Mouse (Mus musculus): ENCODE measurements around the gene 4933402N22Rik. TPM values are rescaled to one million over a fixed set of nuclear protein-coding genes. Genes with fewer than 3 reads are reported as not detected.
"Not testable (repeated sequence)": the region's sequence is repeated elsewhere in the genome, so short reads cannot be mapped to it uniquely, and the experiment has no call there.

4933402N22Rik gene
- not detected in 2 replicates for polyA plus RNA-seq (2016; fragmentation: Nextera tagmentation; extraction: Ambion mirVana)

GRCm38 (mm10) chr5:11917743-11918142, at the start of gene 4933402N22Rik:
4933402N22Rik (plus strand) TSS chr5:11918043.
- not testable (repeated sequence) for H3K9me3 ChIP-seq (replicated peaks); H3K27ac ChIP-seq (replicated peaks); H3K4me3 ChIP-seq; H3K36me3 ChIP-seq; H3K4me1 ChIP-seq; DNase-seq (ENCODE audit: low spot score); H3K27me3 ChIP-seq (ENCODE audit: low read depth, poor library complexity, severe bottlenecking)
- 77% methylated on average over 1 of the region's 2 CpGs for WGBS

DNA sequence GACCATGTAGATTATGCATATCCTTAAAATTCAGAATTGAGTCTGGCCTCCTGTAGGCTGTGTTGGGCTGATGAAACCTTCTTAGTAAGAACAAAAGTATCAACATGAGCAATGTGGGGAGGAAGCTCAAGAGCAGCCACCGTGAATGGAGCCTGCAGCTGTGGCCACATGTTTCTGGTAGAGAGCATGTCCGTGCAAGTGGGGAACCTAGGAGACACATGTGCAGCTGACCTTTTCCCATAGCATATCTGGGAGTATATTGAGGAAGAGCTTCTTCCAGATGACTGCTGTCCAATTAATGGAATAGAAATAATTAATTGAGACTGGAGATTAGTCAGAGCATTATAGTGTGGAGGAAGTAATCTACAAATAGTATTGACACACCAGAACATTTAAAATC, 5.9 kb downstream of the 4933402N22Rik start:
- DNase-seq (ENCODE audit: low spot score); H3K27me3 ChIP-seq (ENCODE audit: low read depth, poor library complexity, severe bottlenecking): not testable (repeated sequence)
- whole genome bisulfite sequencing, result 92% methylated on average over 2 of the region's 2 CpGs

More for the DNA sequence above, 5.9 kb downstream of the 4933402N22Rik start:
- H3K4me3 ChIP-seq; H3K9me3 ChIP-seq (replicated peaks); H3K36me3 ChIP-seq; H3K27ac ChIP-seq (replicated peaks); H3K4me1 ChIP-seq: not testable (repeated sequence)

Other genes with a start within 250 kb of the 4933402N22Rik start
- gene Gm8922, start 236.1 kb upstream of the 4933402N22Rik start, polyA plus RNA-seq (2016; fragmentation: Nextera tagmentation; extraction: Ambion mirVana), result not detected in 2 replicates
- not detected in 2 replicates for gene Gm8926, start 147.5 kb upstream of the 4933402N22Rik start, polyA plus RNA-seq (2016; fragmentation: Nextera tagmentation; extraction: Ambion mirVana)
- not detected in 2 replicates for gene Gm6465, start 72.5 kb upstream of the 4933402N22Rik start, polyA plus RNA-seq (2016; fragmentation: Nextera tagmentation; extraction: Ambion mirVana)

Measured in midbrain, embryonic 10.5 days (tissue).